Mouse (Mus musculus) layer of hippocampus, adult 9-10 months (tissue): Measurements from ENCODE around the gene Slit3.

ENCODE experiments used
- DNase-seq: peaks from one replicate; pipeline ENCODE4 v3.0.0; 2022; ENCODE audit warnings: low spot score

Gene Slit3

GRCm38 (mm10) chr11:35125108-35125490, 4.1 kb downstream of the Slit3 start:
- DNase-seq, result no peak

- no peak for DNase-seq
These were observed 10.7 kb downstream of the Slit3 start for GRCm38 (mm10) chr11:35131740-35132139.

- no peak for DNase-seq
These were observed 15.6 kb downstream of the Slit3 start for GRCm38 (mm10) chr11:35136625-35137024.

GRCm38 (mm10) chr11:35140092-35140491, 19.1 kb downstream of the Slit3 start:
- DNase-seq, result no peak

- no peak for DNase-seq
These were observed 21.2 kb downstream of the Slit3 start for GRCm38 (mm10) chr11:35142202-35142601.

GRCm38 (mm10) chr11:35142698-35143360, 21.8 kb downstream of the Slit3 start:
- DNase-seq, result peak; percentile 55

- no peak for DNase-seq
These were observed 26.9 kb downstream of the Slit3 start for GRCm38 (mm10) chr11:35147818-35148445.

GRCm38 (mm10) chr11:35151539-35151951, 30.5 kb downstream of the Slit3 start:
- DNase-seq, result no peak

- no peak for DNase-seq
These were observed 31.9 kb downstream of the Slit3 start for GRCm38 (mm10) chr11:35152875-35153274.

- no peak for DNase-seq
These were observed 33.4 kb downstream of the Slit3 start for GRCm38 (mm10) chr11:35154449-35154848.

GRCm38 (mm10) chr11:35155281-35155680, 34.3 kb downstream of the Slit3 start:
- DNase-seq, result no peak

GRCm38 (mm10) chr11:35156676-35157075, 35.7 kb downstream of the Slit3 start:
- no peak for DNase-seq

GRCm38 (mm10) chr11:35160682-35161211, 39.7 kb downstream of the Slit3 start:
- no peak for DNase-seq

GRCm38 (mm10) chr11:35163396-35163795, 42.4 kb downstream of the Slit3 start:
- DNase-seq, result no peak

- DNase-seq, result no peak
These were observed 46.2 kb downstream of the Slit3 start for GRCm38 (mm10) chr11:35167176-35167575.

GRCm38 (mm10) chr11:35171505-35171904, 50.5 kb downstream of the Slit3 start:
- DNase-seq, result no peak

- DNase-seq, result no peak
These were observed 56.5 kb downstream of the Slit3 start for GRCm38 (mm10) chr11:35177564-35177963.

- no peak for DNase-seq
These were observed 57.3 kb downstream of the Slit3 start for GRCm38 (mm10) chr11:35178144-35178817.

GRCm38 (mm10) chr11:35179305-35179704, 58.3 kb downstream of the Slit3 start:
- DNase-seq, result no peak

- no peak for DNase-seq
These were observed 61.9 kb downstream of the Slit3 start for GRCm38 (mm10) chr11:35182887-35183286.

- DNase-seq, result no peak
These were observed 73.8 kb downstream of the Slit3 start for GRCm38 (mm10) chr11:35194826-35195225.

GRCm38 (mm10) chr11:35196777-35197176, 75.8 kb downstream of the Slit3 start:
- no peak for DNase-seq

GRCm38 (mm10) chr11:35198537-35199088, 77.6 kb downstream of the Slit3 start:
- DNase-seq, result no peak
